Mouse (Mus musculus) cortical plate, adult 2 months (tissue): ENCODE measurements around the gene Ctsw.

Experiments used
- CTCF ChIP-seq: fragments of 200-500 bp; IDR thresholded peaks from 2 replicates; pipeline ENCODE4 v1.5.1; 2011; ENCODE audit warnings: mild to moderate bottlenecking, control low read depth, low read length; ENCODE audit not compliant: insufficient read depth; ENCODE audit errors: extremely low read depth
- POLR2A ChIP-seq: fragments of 200-500 bp; IDR thresholded peaks from 2 replicates; pipeline ENCODE4 v1.6.1; 2011; ENCODE audit warnings: mild to moderate bottlenecking, low read length, control low read depth; ENCODE audit not compliant: insufficient read depth; ENCODE audit errors: extremely low read depth

DNA sequence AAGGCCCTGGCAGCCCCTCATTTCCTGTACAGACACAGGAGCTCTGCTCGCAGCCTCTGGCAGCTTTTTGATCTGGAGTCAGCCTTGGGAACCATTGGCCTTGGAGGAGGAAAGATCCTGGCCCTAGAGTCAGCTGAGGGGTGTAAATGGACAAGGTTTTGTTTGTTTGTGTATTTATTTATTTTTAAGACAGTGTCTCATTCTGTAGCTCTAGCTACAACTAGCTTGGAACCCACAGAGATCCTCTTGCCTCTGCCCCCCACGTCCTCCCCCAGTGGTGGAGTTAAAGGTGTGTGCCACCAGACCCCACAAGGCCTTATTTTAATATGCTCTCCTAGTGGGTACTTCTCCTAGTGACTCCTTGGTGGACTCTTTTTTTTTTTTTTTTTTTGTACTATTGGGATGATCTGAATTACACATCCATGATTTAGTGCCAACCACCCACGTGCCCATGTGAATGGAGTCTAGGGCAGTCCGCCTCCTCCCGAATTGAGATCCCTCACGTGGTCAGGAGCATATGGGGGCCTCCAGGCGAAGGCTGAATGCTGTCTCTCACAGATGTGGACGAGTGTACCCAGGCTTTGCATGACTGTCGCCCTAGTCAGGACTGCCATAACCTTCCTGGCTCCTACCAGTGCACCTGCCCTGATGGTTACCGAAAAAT is 8.8 kb upstream of the Ctsw start:
- no peak for TF ChIP-seq CTCF
- TF ChIP-seq POLR2A = no peak
